Mouse (Mus musculus) forebrain, embryonic 16.5 days (tissue): Measurements from ENCODE around the gene Zfp207. TPM values are rescaled to one million over a fixed set of nuclear protein-coding genes. Genes with fewer than 3 reads are reported as not detected.

Experiments used
- ATAC-seq: fragments of 200-750 bp; cut with Nextera tagmentation; 2 replicates; pipeline ENCODE4 v1.8.0; 2017; ENCODE audit warnings: mild to moderate bottlenecking, moderate library complexity
- H3K27ac ChIP-seq: fragments of 300-500 bp; sonication (generic); 2 replicates; pipeline ENCODE4 v1.5.1; 2014; ENCODE audit warnings: low read length, control low read depth
- H3K27me3 ChIP-seq: fragments of 300-500 bp; sonication (generic); replicated peaks from 2 replicates; pipeline ENCODE4 v1.6.1; 2014; ENCODE audit warnings: low read length; ENCODE audit not compliant: control insufficient read depth, insufficient read depth
- H3K36me3 ChIP-seq: fragments of 300-500 bp; sonication (generic); 2 replicates; pipeline ENCODE4 v1.6.1; 2014; ENCODE audit not compliant: control insufficient read depth, insufficient read depth
- H3K4me1 ChIP-seq: fragments of 300-500 bp; sonication (generic); replicated peaks from 2 replicates; pipeline ENCODE4 v1.6.1; 2014; ENCODE audit warnings: low read length; ENCODE audit not compliant: control insufficient read depth, insufficient read depth
- H3K4me2 ChIP-seq: fragments of 300-500 bp; sonication (generic); 2 replicates; pipeline ENCODE4 v1.6.1; 2014; ENCODE audit warnings: mild to moderate bottlenecking, low read length, control low read depth
- H3K4me3 ChIP-seq: fragments of 300-500 bp; sonication (generic); replicated peaks from 2 replicates; pipeline ENCODE4 v1.5.1; 2014; ENCODE audit warnings: mild to moderate bottlenecking, low read length, control low read depth
- H3K9ac ChIP-seq: fragments of 300-500 bp; sonication (generic); replicated peaks from 2 replicates; pipeline ENCODE4 v1.6.1; 2014; ENCODE audit warnings: low read depth, low read length, control low read depth
- H3K9me3 ChIP-seq: fragments of 300-500 bp; sonication (generic); 2 replicates; pipeline ENCODE4 v1.6.1; 2016; ENCODE audit warnings: low read length; ENCODE audit not compliant: control insufficient read depth
- WGBS: fragments of 180-500 bp; shearing (Covaris S2); extraction: QIAGEN DNeasy Blood & Tissue Kit; methylation state at CpG from one replicate; pipeline ENCODE4 v1.1.7; 2014; 5-methylcytosine and 5-hydroxymethylcytosine counted together
- polyA plus RNA-seq: library from polyadenylated mRNA; unstranded; fragments of >200 nt; fragmentation: Nextera tagmentation; extraction: Ambion mirVana; gene quantifications from 2 replicates; pipeline ENCODE4 v1.2.1, GENCODE M21; 2015

Gene Zfp207
- 246 and 250 TPM in 2 replicates for polyA plus RNA-seq

DNA sequence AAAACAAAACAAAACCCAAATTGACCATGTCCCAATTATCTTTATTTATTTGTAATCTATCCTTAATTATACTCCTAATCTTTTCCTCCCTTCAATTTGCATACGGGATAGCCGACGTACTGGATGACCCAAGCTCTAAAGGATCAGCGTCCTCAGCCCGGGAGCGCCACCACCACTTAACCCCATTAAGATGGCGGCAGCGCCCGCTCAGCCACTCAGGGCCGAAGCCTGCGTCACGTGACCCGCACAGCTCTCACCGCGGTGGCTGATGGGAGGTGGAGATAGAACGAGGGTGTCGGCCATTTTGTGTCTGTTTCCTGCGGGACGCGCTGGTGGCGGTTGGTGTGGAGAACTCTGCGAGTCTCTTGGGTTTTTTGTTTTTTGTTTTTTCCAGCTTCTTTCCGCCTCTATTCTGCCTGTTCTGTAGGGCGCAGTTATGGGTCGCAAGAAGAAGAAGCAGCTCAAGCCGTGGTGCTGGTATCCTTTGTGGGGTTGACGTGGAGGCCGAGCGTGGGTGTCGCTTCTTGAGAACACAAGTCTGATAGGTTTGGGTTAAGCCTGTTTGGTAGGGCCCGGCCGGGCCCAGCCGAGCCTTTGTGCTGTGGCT is at the start of gene Zfp207:
TSS of gene Zfp207 (plus strand) at position 261 of the 607 bp plus-strand sequence.
- H3K36me3 ChIP-seq = peaks cover 6% of the 10 kb centered on the region
- no peaks in the 10 kb centered on the region for H3K9me3 ChIP-seq
- H3K4me1 ChIP-seq = peaks cover 31% of the 10 kb centered on the region
- ATAC-seq = peak; percentile 94
- no peaks in the 10 kb centered on the region for H3K27me3 ChIP-seq
- under 1% methylated on average over 33 of the region's 33 CpGs for WGBS
- peak within 1 kb of the TSS; percentile 97 for H3K4me2 ChIP-seq
- peak within 1 kb of the TSS; percentile 91 for H3K27ac ChIP-seq
- H3K4me3 ChIP-seq = peak within 1 kb of the TSS; percentile 73
- peak within 1 kb of the TSS; percentile 65 for H3K9ac ChIP-seq

DNA sequence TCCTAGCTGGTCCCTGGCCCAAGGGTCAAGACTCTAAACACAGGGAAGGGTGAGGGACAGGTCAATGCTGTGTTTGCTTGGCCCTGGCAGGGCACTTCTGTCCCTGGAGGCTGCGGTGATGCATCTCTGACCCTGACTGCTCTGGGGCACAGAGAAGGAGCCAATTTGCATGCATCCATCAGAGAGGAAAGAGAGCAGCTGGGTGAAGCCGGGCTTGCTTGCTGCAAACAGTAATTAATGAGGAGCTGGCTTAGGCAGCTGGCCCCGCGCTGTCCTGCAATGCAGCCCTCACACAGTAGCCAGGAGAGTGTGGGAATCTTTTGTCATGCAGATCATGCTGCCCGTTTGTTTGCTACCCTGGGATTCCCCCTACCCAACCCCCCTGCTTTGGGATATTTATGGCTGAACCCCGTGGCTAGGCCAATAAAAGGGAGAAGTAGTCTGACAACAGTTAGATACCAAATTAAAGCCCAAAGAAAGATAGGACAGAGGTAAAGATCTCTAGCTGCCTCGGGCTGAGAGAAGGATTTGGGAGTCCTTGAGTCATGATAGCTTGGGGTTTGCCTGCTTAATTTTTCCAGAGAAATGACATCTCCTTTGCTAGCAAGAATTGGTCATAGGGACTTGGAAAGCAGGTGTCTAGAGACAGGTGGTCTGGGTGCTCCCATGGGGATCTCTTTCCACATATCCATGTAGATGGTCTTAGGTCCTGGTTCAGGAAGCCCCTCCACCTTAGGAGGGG is 47.3 kb upstream of the Zfp207 start:
- Histone ChIP-seq H3K9me3 (no peaks in the 10 kb centered on the region), H3K4me3 (no peak overlapping the region), H3K4me1 (peaks cover 16% of the 10 kb centered on the region), H3K27me3 (no peaks in the 10 kb centered on the region), H3K36me3 (no peaks in the 10 kb centered on the region; the same call in 1 of the 2 replicates), H3K27ac (peak overlapping the region; percentile 73), H3K4me2 (no peak overlapping the region), H3K9ac (peak overlapping the region; percentile 11; the same call in 1 of the 2 replicates)
- peak; percentile 93 for ATAC-seq
- WGBS = 2% methylated on average over 7 of the region's 7 CpGs

DNA sequence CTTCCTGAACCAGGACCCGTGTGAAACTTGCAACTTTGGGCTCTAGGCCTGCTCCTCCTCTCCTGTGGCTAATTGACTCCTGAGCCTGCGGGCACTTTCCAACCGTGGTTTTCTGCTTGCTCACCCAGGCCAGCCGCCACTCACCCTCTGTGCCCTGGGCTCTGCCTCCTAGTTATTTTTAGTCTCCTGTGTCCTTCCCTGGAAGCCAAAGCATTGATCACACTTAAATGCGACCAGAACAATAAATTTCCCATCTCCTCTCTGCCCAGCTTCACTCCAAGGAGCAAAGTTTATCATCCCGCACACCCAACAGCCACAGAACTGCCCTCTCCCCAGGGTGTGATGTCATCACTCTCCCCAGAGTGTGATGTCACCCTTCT is 46.7 kb upstream of the Zfp207 start:
- no peak for ATAC-seq
- Histone ChIP-seq H3K4me2 (no peak overlapping the region), H3K36me3 (no peaks in the 10 kb centered on the region; the same call in 1 of the 2 replicates), H3K27ac (no peak overlapping the region), H3K9ac (no peak overlapping the region), H3K9me3 (no peaks in the 10 kb centered on the region), H3K27me3 (no peaks in the 10 kb centered on the region), H3K4me3 (no peak overlapping the region), H3K4me1 (peaks cover 16% of the 10 kb centered on the region)
- WGBS = 9% methylated on average over 6 of the region's 6 CpGs

DNA sequence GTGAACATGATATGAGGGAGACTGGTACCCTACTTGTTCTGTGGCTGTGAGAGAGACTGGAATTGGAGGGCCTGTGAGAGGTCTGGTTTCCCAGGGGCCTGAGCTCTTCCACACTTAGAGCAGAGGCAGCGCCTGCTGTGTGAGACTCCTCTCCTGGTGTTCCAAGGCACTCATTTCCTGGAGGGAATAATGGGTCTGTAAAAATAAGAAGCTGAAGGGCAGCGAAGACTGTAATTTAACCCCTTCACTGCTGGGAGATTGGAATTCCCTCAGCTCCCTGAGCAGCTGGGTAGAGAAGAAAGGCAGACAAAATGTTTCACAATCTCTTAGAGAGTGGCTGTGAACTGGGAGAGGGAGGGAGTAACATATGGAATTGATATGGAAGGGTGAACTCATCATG is 40.6 kb upstream of the Zfp207 start:
- Histone ChIP-seq H3K9me3 (no peaks in the 10 kb centered on the region), H3K27me3 (no peaks in the 10 kb centered on the region), H3K4me3 (no peak overlapping the region), H3K4me1 (no peaks in the 10 kb centered on the region), H3K27ac (no peak overlapping the region), H3K4me2 (no peak overlapping the region), H3K9ac (no peak overlapping the region), H3K36me3 (no peaks in the 10 kb centered on the region; the same call in 1 of the 2 replicates)
- no peak for ATAC-seq
- 5% methylated on average over 2 of the region's 2 CpGs for WGBS

DNA sequence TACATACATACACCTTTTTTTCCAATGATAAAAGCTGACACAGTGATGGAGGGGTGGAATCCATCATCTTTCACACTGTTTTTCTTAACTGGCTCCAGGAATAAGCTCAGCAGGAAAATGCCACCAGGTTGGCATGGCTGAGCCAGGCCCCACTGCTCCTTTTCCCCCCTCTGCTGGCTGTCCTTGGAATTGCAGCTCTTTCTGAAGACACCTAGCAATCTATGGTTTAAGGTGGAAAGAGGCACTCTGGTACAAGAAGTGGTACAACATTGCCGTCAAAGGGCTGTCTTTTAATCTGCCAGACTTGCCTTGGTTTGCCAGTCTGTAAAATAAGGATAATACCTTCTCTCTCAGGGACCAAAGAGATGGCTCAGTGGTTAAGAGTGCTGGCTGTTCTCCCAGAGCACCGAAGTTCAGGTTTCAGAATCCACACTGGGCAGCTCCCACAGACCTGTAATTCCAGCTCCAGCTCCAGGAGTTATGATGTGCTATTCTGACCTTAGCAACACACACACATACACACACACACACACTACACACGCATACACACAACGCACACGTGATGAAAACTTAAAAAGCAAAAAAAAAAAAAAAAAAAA is 31.1 kb upstream of the Zfp207 start:
- Histone ChIP-seq H3K27ac (no peak overlapping the region), H3K9me3 (no peaks in the 10 kb centered on the region), H3K36me3 (no peaks in the 10 kb centered on the region), H3K27me3 (no peaks in the 10 kb centered on the region), H3K4me1 (no peaks in the 10 kb centered on the region), H3K4me3 (no peak overlapping the region), H3K4me2 (no peak overlapping the region), H3K9ac (no peak overlapping the region)
- 73% methylated on average over 5 of the region's 5 CpGs for WGBS
- ATAC-seq = peak; percentile 69; the same call in 1 of the 2 replicates

DNA sequence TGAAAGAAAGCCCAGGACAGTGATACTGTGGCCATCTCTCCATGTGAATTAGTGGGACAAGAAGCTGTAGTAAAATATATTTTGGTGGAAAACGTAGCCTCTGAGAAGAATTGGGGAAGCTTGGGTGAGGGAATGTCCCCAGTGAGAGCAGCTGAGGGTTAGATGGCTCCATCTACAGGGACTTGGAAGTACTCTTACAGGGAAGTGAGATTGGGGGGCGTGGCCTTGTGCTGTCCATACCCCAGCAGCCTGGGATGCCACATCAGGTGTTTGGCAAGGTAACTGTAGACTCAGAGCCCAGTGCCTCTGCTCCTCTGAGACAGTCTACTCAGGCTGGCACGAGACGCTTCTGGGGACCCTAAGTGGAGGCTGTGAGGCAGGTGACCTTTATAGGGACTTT is 28.2 kb upstream of the Zfp207 start:
- no peak overlapping the region for H3K27ac ChIP-seq
- no peak overlapping the region for H3K9ac ChIP-seq
- ATAC-seq = no peak
- no peaks in the 10 kb centered on the region; the same call in 1 of the 2 replicates for H3K36me3 ChIP-seq
- H3K4me3 ChIP-seq = no peak overlapping the region
- no peak overlapping the region for H3K4me2 ChIP-seq
- 44% methylated on average over 4 of the region's 4 CpGs for WGBS
- no peaks in the 10 kb centered on the region for H3K9me3 ChIP-seq
- H3K27me3 ChIP-seq = no peaks in the 10 kb centered on the region
- no peaks in the 10 kb centered on the region for H3K4me1 ChIP-seq

DNA sequence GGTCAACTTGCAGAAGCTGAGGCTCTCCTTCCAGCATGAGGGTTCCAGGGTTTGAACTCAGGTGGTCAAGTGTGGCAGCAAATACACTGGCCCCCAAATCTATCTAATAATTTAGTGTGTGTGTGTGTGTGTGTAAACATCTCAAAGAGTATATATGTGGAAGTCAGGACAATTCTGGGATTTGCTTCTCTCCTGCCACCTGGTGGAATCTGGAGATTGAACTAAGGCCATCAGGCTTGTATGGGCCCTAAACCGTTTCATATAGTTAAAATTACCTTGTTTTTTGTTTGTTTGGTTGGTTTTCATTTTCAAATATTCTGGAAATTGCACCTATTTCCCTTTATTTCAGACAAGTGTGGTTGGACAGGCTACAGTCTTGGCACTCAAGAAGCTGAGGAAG is 14.1 kb upstream of the Zfp207 start:
- Histone ChIP-seq H3K27ac (no peak overlapping the region), H3K36me3 (peaks cover 10% of the 10 kb centered on the region), H3K9me3 (no peaks in the 10 kb centered on the region), H3K4me1 (no peaks in the 10 kb centered on the region), H3K4me3 (no peak overlapping the region), H3K9ac (no peak overlapping the region), H3K4me2 (no peak overlapping the region), H3K27me3 (no peaks in the 10 kb centered on the region)
- no peak for ATAC-seq
- WGBS = 89% methylated on average over 1 of the region's 1 CpGs

DNA sequence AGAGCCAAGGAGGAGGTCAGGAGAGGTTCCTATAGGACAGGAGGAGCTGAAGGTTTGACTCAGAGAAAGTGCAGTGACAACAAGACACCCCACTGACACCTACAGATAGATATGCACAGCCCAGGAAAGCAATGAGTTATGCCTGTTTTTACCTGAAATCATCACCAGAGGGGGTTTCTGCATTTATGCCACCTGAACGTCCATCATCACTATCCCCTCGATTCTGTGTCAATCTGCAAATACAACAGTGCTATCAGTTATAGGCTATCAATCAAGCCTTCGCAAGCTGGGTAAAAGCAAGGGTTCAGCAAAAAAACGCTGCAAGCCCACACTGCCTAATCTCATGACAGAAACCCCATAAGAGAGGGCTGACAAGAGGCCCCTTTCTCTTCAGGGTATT is 6.4 kb upstream of the Zfp207 start:
- no peak for ATAC-seq
- Histone ChIP-seq H3K9me3 (no peaks in the 10 kb centered on the region), H3K27ac (no peak overlapping the region), H3K9ac (no peak overlapping the region), H3K36me3 (no peaks in the 10 kb centered on the region), H3K4me2 (peak overlapping the region; percentile 61; the same call in 1 of the 2 replicates), H3K4me1 (peaks cover 7% of the 10 kb centered on the region; the same call in 1 of the 2 replicates), H3K27me3 (no peaks in the 10 kb centered on the region), H3K4me3 (no peak overlapping the region)
- 66% methylated on average over 4 of the region's 4 CpGs for WGBS

DNA sequence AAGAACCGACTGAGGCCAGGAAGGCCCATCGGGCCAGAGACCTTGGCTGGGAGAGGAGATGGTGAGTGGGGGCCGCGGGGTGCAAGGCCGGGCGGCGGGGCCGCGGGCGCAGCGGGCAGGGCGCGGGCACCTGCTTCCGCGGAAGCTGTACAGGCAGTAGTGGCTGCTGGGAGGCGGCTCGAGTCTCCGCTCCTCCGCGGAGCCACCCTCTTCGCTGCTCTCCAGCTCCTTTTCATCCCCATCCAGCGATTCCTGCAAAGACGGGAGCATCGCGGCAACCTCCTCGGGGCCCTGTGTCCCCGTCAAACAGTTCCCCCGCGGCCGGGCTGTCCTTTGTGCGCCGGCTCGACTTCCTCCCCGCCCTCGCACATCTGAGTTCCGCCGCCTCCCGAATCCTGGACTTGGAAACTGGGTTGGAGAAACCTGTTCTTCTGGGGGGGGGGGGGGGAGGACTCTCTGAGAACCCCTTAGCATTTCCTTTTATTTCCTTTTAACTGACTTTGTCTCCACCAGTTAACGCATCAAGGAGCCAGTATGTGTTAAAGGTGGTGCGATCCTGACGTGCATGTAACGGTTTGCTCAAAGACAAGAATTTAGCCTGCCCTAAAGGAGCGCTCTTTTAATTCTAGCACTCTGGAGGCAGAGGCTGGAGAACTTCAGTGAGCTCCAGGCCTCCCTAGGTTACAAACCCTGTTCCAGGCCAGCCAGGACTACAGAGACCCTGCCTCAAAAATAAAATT is 5.2 kb upstream of the Zfp207 start, which contains the start of gene 5730455P16Rik:
TSS of gene 5730455P16Rik (minus strand) at position 323 of the 740 bp plus-strand sequence.
- Histone ChIP-seq H3K36me3 (no peaks in the 10 kb centered on the region), H3K9ac (peak within 1 kb of the TSS; percentile 71)
- ATAC-seq = peak; percentile 89

More for the DNA sequence above, 5.2 kb upstream of the Zfp207 start, which contains the start of gene 5730455P16Rik:
- H3K4me1 ChIP-seq = peaks cover 15% of the 10 kb centered on the region
- H3K27me3 ChIP-seq = no peaks in the 10 kb centered on the region
- H3K4me3 ChIP-seq = peak within 1 kb of the TSS; percentile 47
- H3K9me3 ChIP-seq = no peaks in the 10 kb centered on the region
- WGBS = 1% methylated on average over 40 of the region's 43 CpGs
- peak within 1 kb of the TSS; percentile 61 for H3K4me2 ChIP-seq
- H3K27ac ChIP-seq = peak within 1 kb of the TSS; percentile 78
